Mouse (Mus musculus) liver, adult 2 months (tissue): ENCODE results near the gene C2cd2.

ENCODE experiments used
- CTCF ChIP-seq: fragments of 200-500 bp; IDR thresholded peaks from 2 replicates; pipeline ENCODE4 v1.5.1; 2011; ENCODE audit warnings: low read depth, low read length, control low read depth
- POLR2A ChIP-seq: fragments of 200-500 bp; IDR thresholded peaks from 2 replicates; pipeline ENCODE4 v1.6.1; 2011; ENCODE audit warnings: low read length, control low read depth; ENCODE audit not compliant: insufficient read depth; ENCODE audit errors: extremely low read depth

GRCm38 (mm10) chr16:97856050-97856449 lies 106.3 kb downstream of the C2cd2 start:
- TF ChIP-seq CTCF (no peak), POLR2A (no peak)
